Comparison of ENCODE assay signal across 22 mouse cellular contexts in the genomic region with DNA sequence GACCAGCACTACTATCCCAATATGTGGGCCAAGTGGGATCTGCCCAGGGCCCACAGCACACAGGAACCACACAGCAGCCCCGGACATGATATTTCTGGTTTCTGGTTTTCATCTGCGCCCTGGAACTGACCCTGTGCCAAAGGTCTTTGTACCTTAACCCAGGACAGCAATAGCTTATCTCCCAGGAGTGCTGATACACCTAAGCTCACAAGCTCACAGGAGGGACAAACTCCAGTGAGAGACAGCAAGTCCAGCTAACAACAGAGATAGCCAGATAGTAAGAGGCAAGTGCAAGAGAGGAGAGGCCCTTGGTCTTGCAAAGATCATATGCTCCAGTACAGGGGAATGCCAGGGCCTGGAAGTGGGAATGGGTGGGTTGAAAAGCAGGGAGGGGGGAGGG.
A peak's percentile ranks its signal among the peaks of the same experiment; 100 is the strongest.
DNase-seq lines count a peak whose midpoint lies in the region; ATAC-seq and TF ChIP-seq lines count a peak whose summit lies in the region.
"Had no signal": no experiment of that assay in that cellular context is flagged by ENCODE, and none has a peak within 500 bp of the region (broad histone marks: within the 10 kb centered on the region; RNA-seq: fewer than 3 reads in every experiment).

No protein-coding gene starts in this region.

- TF ChIP-seq CTCF in small intestine, adult 2 months (IDR thresholded peaks at IDR 0.05; ENCODE audit: extremely low read depth, insufficient read length, insufficient replicate concordance, low read depth, low read length), result no peak

- H3K27ac ChIP-seq in intestine, embryonic 15.5 days, result no peak overlapping the region
- no peak overlapping the region for H3K27ac ChIP-seq in intestine, embryonic 16.5 days (ENCODE audit: low read length)
- H3K27ac ChIP-seq in small intestine, adult 2 months (ENCODE audit: insufficient read depth, low read depth, low read length), result peak overlapping the region; percentile 94
- H3K27ac ChIP-seq: embryonic facial prominence, embryonic 13.5 days; embryonic facial prominence, embryonic 15.5 days; forebrain, embryonic 10.5 days; forebrain, embryonic 12.5 days had no signal

- no peak overlapping the region for H3K4me3 ChIP-seq in intestine, embryonic 15.5 days (replicated peaks)
- no peak overlapping the region for H3K4me3 ChIP-seq in intestine, embryonic 16.5 days (ENCODE audit: low read length)
- no peak overlapping the region for H3K4me3 ChIP-seq in small intestine, adult 2 months (ENCODE audit: low read depth, low read length)
- H3K4me3 ChIP-seq: embryonic facial prominence, embryonic 13.5 days; embryonic facial prominence, embryonic 15.5 days; erythroblast, embryonic 14.5 days; forebrain, embryonic 10.5 days; forebrain, embryonic 12.5 days had no signal

- H3K4me1 ChIP-seq in intestine, embryonic 15.5 days (replicated peaks), result no peaks in the 10 kb centered on the region
- H3K4me1 ChIP-seq in intestine, embryonic 16.5 days (ENCODE audit: control insufficient read depth, insufficient read depth, low read length), result no peaks in the 10 kb centered on the region
- no peaks in the 10 kb centered on the region for H3K4me1 ChIP-seq in small intestine, adult 2 months (ENCODE audit: control insufficient read depth, insufficient read depth, insufficient read length, low read length)
- H3K4me1 ChIP-seq: embryonic facial prominence, embryonic 13.5 days; embryonic facial prominence, embryonic 15.5 days; forebrain, embryonic 12.5 days had no signal

- H3K9ac ChIP-seq in intestine, embryonic 15.5 days, result no peak overlapping the region
- no peak overlapping the region for H3K9ac ChIP-seq in intestine, embryonic 16.5 days (ENCODE audit: low read depth, low read length)
- H3K9ac ChIP-seq: embryonic facial prominence, embryonic 13.5 days; embryonic facial prominence, embryonic 15.5 days; forebrain, embryonic 12.5 days had no signal

- peak; percentile 39; the same call in 1 of the 2 replicates for ATAC-seq in intestine, embryonic 15.5 days
- peak; percentile 81 for ATAC-seq in intestine, embryonic 16.5 days
- ATAC-seq: forebrain, embryonic 14.5 days; forebrain, embryonic 16.5 days had no signal

- H3K9me3 ChIP-seq in intestine, embryonic 15.5 days, result no peaks in the 10 kb centered on the region
- no peaks in the 10 kb centered on the region for H3K9me3 ChIP-seq in intestine, embryonic 16.5 days (ENCODE audit: control insufficient read depth, low read length)
- H3K9me3 ChIP-seq: embryonic facial prominence, embryonic 13.5 days; embryonic facial prominence, embryonic 15.5 days; forebrain, embryonic 10.5 days; forebrain, embryonic 12.5 days had no signal

- DNase-seq in urinary bladder, postnatal 14 days (ENCODE audit: low spot score), result no peak
- no peak for DNase-seq in retina, postnatal 1 day
- DNase-seq: adrenal gland, adult 2 months; adrenal gland, postnatal 10 days; adrenal gland, postnatal 25 days; cerebellum, adult 11 months; cerebellum, adult 18-20 months; cerebellum, adult 8-10 months; cerebellum, adult 9-11 months; cerebellum, postnatal 14 days; cerebellum, postnatal 36 days; embryo, embryonic 11 days had no signal

- whole genome bisulfite sequencing in intestine, embryonic 15.5 days, result 95% methylated on average over 2 of the region's 2 CpGs
- WGBS in intestine, embryonic 16.5 days, result 82% methylated on average over 2 of the region's 2 CpGs
- WGBS in small intestine, adult 2 months, result 63% methylated on average over 2 of the region's 2 CpGs

- no peaks in the 10 kb centered on the region for H3K36me3 ChIP-seq in intestine, embryonic 15.5 days
- H3K36me3 ChIP-seq in intestine, embryonic 16.5 days (ENCODE audit: control insufficient read depth, insufficient read depth, low read length), result no peaks in the 10 kb centered on the region
- peaks cover 2% of the 10 kb centered on the region; the same call in 1 of the 2 replicates for H3K36me3 ChIP-seq in small intestine, adult 2 months (ENCODE audit: control insufficient read depth, insufficient read depth, low read length)
- H3K36me3 ChIP-seq: embryonic facial prominence, embryonic 15.5 days; forebrain, embryonic 12.5 days had no signal

- TF ChIP-seq POLR2A in small intestine, adult 2 months (IDR thresholded peaks at IDR 0.05; ENCODE audit: low read depth, low read length), result no peak

- no peaks in the 10 kb centered on the region for H3K27me3 ChIP-seq in intestine, embryonic 15.5 days (replicated peaks)
- H3K27me3 ChIP-seq in intestine, embryonic 16.5 days (replicated peaks; ENCODE audit: control insufficient read depth, insufficient read depth, low read length), result no peaks in the 10 kb centered on the region
- no peaks in the 10 kb centered on the region for H3K27me3 ChIP-seq in small intestine, adult 2 months (ENCODE audit: control insufficient read depth, insufficient read depth, low read length)
- H3K27me3 ChIP-seq: embryonic facial prominence, embryonic 13.5 days; embryonic facial prominence, embryonic 15.5 days; forebrain, embryonic 12.5 days had no signal

- no peak overlapping the region for H3K4me2 ChIP-seq in intestine, embryonic 15.5 days (replicated peaks)
- H3K4me2 ChIP-seq in intestine, embryonic 16.5 days (ENCODE audit: low read depth, low read length), result no peak overlapping the region
- H3K4me2 ChIP-seq: embryonic facial prominence, embryonic 13.5 days; embryonic facial prominence, embryonic 15.5 days; forebrain, embryonic 12.5 days had no signal
